Mouse (Mus musculus) testis, postnatal 10 days (tissue): ENCODE measurements at regions not wholly inside any gene's neighbourhood (a gene's known extent, or its start where the extent isn't known, plus 50 kb on each side); places are given as distances from the start of the nearest gene placed in this dataset.
A peak's percentile ranks its signal among the peaks of the same experiment; 100 is the strongest.

Experiments
- DNase-seq: peaks from one replicate; pipeline ENCODE4 v3.0.0; 2021; ENCODE audit warnings: low spot score

- peak; percentile 19 for DNase-seq
Observed at GRCm38 (mm10) chr15:97459606-97460359, 212.7 kb upstream of the Amigo2 start.

- DNase-seq, result peak; percentile 40
Observed at GRCm38 (mm10) chr15:97458748-97459221, 211.7 kb upstream of the Amigo2 start.

GRCm38 (mm10) chr15:97458139-97458747, 211.2 kb upstream of the Amigo2 start:
- peak; percentile 5 for DNase-seq

- no peak for DNase-seq
Observed at GRCm38 (mm10) chr15:97457468-97457867, 210.4 kb upstream of the Amigo2 start.

- DNase-seq, result peak; percentile 56
Observed at GRCm38 (mm10) chr15:97456991-97457390, 209.9 kb upstream of the Amigo2 start.

- DNase-seq, result no peak
Observed at GRCm38 (mm10) chr15:97455672-97456071, 208.6 kb upstream of the Amigo2 start.

GRCm38 (mm10) chr15:97449724-97450123, 202.6 kb upstream of the Amigo2 start:
- DNase-seq, result no peak

- DNase-seq, result no peak
Observed at GRCm38 (mm10) chr15:97449001-97449400, 201.9 kb upstream of the Amigo2 start.

GRCm38 (mm10) chr15:97448243-97448880, 201.3 kb upstream of the Amigo2 start:
- DNase-seq, result no peak

GRCm38 (mm10) chr15:97446181-97446580, 199.1 kb upstream of the Amigo2 start:
- no peak for DNase-seq

- no peak for DNase-seq
Observed at GRCm38 (mm10) chr15:97438235-97438760, 191.2 kb upstream of the Amigo2 start.
